Mouse (Mus musculus): Measurements from ENCODE around the gene Scgn. TPM values are rescaled to one million over a fixed set of nuclear protein-coding genes. Genes with fewer than 3 reads are reported as not detected.

Gene Scgn
- polyA plus RNA-seq, 1 experiment from 2014 or later: 0.21 TPM

- H3K36me3 ChIP-seq: no peaks in the 10 kb centered on the region
- no peak overlapping the region for H3K4me3 ChIP-seq
- no peaks in the 10 kb centered on the region for H3K4me1 ChIP-seq
- H3K27ac ChIP-seq (replicated peaks): no peak overlapping the region
- 51% methylated on average over 3 of the region's 3 CpGs for WGBS
- no peak for DNase-seq (ENCODE audit: low spot score)
- H3K9me3 ChIP-seq (replicated peaks): no peaks in the 10 kb centered on the region
- no peaks in the 10 kb centered on the region; the same call in 1 of the 2 replicates for H3K27me3 ChIP-seq (ENCODE audit: low read depth, poor library complexity, severe bottlenecking)
Measured at GRCm38 (mm10) chr13:23985130-23985529, 5.9 kb downstream of the Scgn start.

GRCm38 (mm10) chr13:23972271-23972670 lies 18.7 kb downstream of the Scgn start:
- Histone ChIP-seq H3K4me3 (no peak overlapping the region), H3K27ac (replicated peaks) (no peak overlapping the region), H3K27me3 (ENCODE audit: low read depth, poor library complexity, severe bottlenecking) (no peaks in the 10 kb centered on the region), H3K4me1 (no peaks in the 10 kb centered on the region), H3K9me3 (replicated peaks) (no peaks in the 10 kb centered on the region), H3K36me3 (no peaks in the 10 kb centered on the region)
- DNase-seq (ENCODE audit: low spot score): no peak
- WGBS: 73% methylated on average over 5 of the region's 5 CpGs

GRCm38 (mm10) chr13:23971870-23972269 lies 19.1 kb downstream of the Scgn start:
- Histone ChIP-seq H3K4me1 (no peaks in the 10 kb centered on the region), H3K4me3 (no peak overlapping the region), H3K27me3 (ENCODE audit: low read depth, poor library complexity, severe bottlenecking) (no peaks in the 10 kb centered on the region), H3K36me3 (no peaks in the 10 kb centered on the region), H3K27ac (replicated peaks) (no peak overlapping the region), H3K9me3 (replicated peaks) (no peaks in the 10 kb centered on the region)
- 67% methylated on average over 2 of the region's 2 CpGs for WGBS
- no peak for DNase-seq (ENCODE audit: low spot score)

GRCm38 (mm10) chr13:23964909-23965308 lies 26.1 kb downstream of the Scgn start:
- WGBS: 87% methylated on average over 2 of the region's 2 CpGs
- Histone ChIP-seq H3K36me3 (no peaks in the 10 kb centered on the region), H3K27me3 (ENCODE audit: low read depth, poor library complexity, severe bottlenecking) (no peaks in the 10 kb centered on the region), H3K9me3 (replicated peaks) (no peaks in the 10 kb centered on the region), H3K4me3 (no peak overlapping the region), H3K4me1 (no peaks in the 10 kb centered on the region), H3K27ac (replicated peaks) (no peak overlapping the region)
- no peak for DNase-seq (ENCODE audit: low spot score)

GRCm38 (mm10) chr13:23959776-23960175 lies 31.2 kb downstream of the Scgn start:
- peaks cover 18% of the 10 kb centered on the region for H3K4me1 ChIP-seq
- H3K27ac ChIP-seq (replicated peaks): no peak overlapping the region
- no peaks in the 10 kb centered on the region for H3K27me3 ChIP-seq (ENCODE audit: low read depth, poor library complexity, severe bottlenecking)
- 23% methylated on average over 2 of the region's 2 CpGs for WGBS
- no peak overlapping the region for H3K4me3 ChIP-seq
- no peaks in the 10 kb centered on the region for H3K9me3 ChIP-seq (replicated peaks)
- no peak for DNase-seq (ENCODE audit: low spot score)
- no peaks in the 10 kb centered on the region for H3K36me3 ChIP-seq

GRCm38 (mm10) chr13:23950928-23951327 lies 40.1 kb downstream of the Scgn start:
- no peak overlapping the region for H3K4me3 ChIP-seq
- H3K9me3 ChIP-seq (replicated peaks): no peaks in the 10 kb centered on the region
- H3K27ac ChIP-seq (replicated peaks): no peak overlapping the region
- 82% methylated on average over 3 of the region's 3 CpGs for WGBS
- no peaks in the 10 kb centered on the region for H3K36me3 ChIP-seq
- DNase-seq (ENCODE audit: low spot score): no peak
- H3K27me3 ChIP-seq (ENCODE audit: low read depth, poor library complexity, severe bottlenecking): no peaks in the 10 kb centered on the region
- peaks cover 24% of the 10 kb centered on the region for H3K4me1 ChIP-seq

- H3K36me3 ChIP-seq: no peaks in the 10 kb centered on the region
- H3K27ac ChIP-seq (replicated peaks): no peak overlapping the region
- H3K27me3 ChIP-seq (ENCODE audit: low read depth, poor library complexity, severe bottlenecking): no peaks in the 10 kb centered on the region
- peaks cover 24% of the 10 kb centered on the region for H3K4me1 ChIP-seq
- H3K4me3 ChIP-seq: no peak overlapping the region
- peak; percentile 51 for DNase-seq (ENCODE audit: low spot score)
- WGBS: 57% methylated on average over 14 of the region's 14 CpGs
- H3K9me3 ChIP-seq (replicated peaks): no peaks in the 10 kb centered on the region
Measured at GRCm38 (mm10) chr13:23949484-23950246, 41.3 kb downstream of the Scgn start.

GRCm38 (mm10) chr13:23946254-23946653 lies 44.8 kb downstream of the Scgn start:
- H3K4me3 ChIP-seq: no peak overlapping the region
- no peaks in the 10 kb centered on the region for H3K27me3 ChIP-seq (ENCODE audit: low read depth, poor library complexity, severe bottlenecking)
- no peaks in the 10 kb centered on the region for H3K36me3 ChIP-seq
- DNase-seq (ENCODE audit: low spot score): no peak
- peaks cover 24% of the 10 kb centered on the region for H3K4me1 ChIP-seq
- 70% methylated on average over 2 of the region's 2 CpGs for WGBS
- H3K9me3 ChIP-seq (replicated peaks): no peaks in the 10 kb centered on the region
- H3K27ac ChIP-seq (replicated peaks): no peak overlapping the region

GRCm38 (mm10) chr13:23942861-23943260 lies 48.2 kb downstream of the Scgn start:
- WGBS: 57% methylated on average over 2 of the region's 2 CpGs
- Histone ChIP-seq H3K27ac (replicated peaks) (no peak overlapping the region), H3K27me3 (ENCODE audit: low read depth, poor library complexity, severe bottlenecking) (no peaks in the 10 kb centered on the region), H3K4me1 (peaks cover 8% of the 10 kb centered on the region), H3K9me3 (replicated peaks) (no peaks in the 10 kb centered on the region), H3K4me3 (no peak overlapping the region), H3K36me3 (no peaks in the 10 kb centered on the region)
- DNase-seq (ENCODE audit: low spot score): no peak

- Histone ChIP-seq H3K27me3 (ENCODE audit: low read depth, poor library complexity, severe bottlenecking) (no peaks in the 10 kb centered on the region), H3K36me3 (no peaks in the 10 kb centered on the region), H3K4me1 (no peaks in the 10 kb centered on the region), H3K9me3 (replicated peaks) (no peaks in the 10 kb centered on the region), H3K4me3 (no peak overlapping the region), H3K27ac (replicated peaks) (no peak overlapping the region)
- no peak for DNase-seq (ENCODE audit: low spot score)
- 67% methylated on average over 6 of the region's 6 CpGs for WGBS
Measured at GRCm38 (mm10) chr13:23940291-23940690, 50.7 kb downstream of the Scgn start.

GRCm38 (mm10) chr13:23938699-23939098 lies 52.3 kb downstream of the Scgn start:
- Histone ChIP-seq H3K9me3 (replicated peaks) (peaks cover 8% of the 10 kb centered on the region), H3K27me3 (ENCODE audit: low read depth, poor library complexity, severe bottlenecking) (no peaks in the 10 kb centered on the region), H3K36me3 (no peaks in the 10 kb centered on the region), H3K4me3 (no peak overlapping the region), H3K27ac (replicated peaks) (no peak overlapping the region), H3K4me1 (no peaks in the 10 kb centered on the region)
- DNase-seq (ENCODE audit: low spot score): no peak
- WGBS: 84% methylated on average over 1 of the region's 1 CpGs

GRCm38 (mm10) chr13:23934211-23934520 lies 56.8 kb downstream of the Scgn start, which contains the start of gene Hist1h2aa:
Hist1h2aa (plus strand) TSS chr13:23934462.
- H3K9me3 ChIP-seq (replicated peaks): peaks cover 8% of the 10 kb centered on the region
- DNase-seq (ENCODE audit: low spot score): no peak
- no peak within 1 kb of the TSS for H3K27ac ChIP-seq (replicated peaks)
- no peaks in the 10 kb centered on the region for H3K36me3 ChIP-seq
- 89% methylated on average over 10 of the region's 10 CpGs for WGBS
- H3K27me3 ChIP-seq (ENCODE audit: low read depth, poor library complexity, severe bottlenecking): no peaks in the 10 kb centered on the region
- no peak within 1 kb of the TSS for H3K4me3 ChIP-seq
- H3K4me1 ChIP-seq: no peaks in the 10 kb centered on the region

GRCm38 (mm10) chr13:23933421-23934210 lies 57.4 kb downstream of the Scgn start, which contains the start of gene Hist1h2ba:
Hist1h2ba (minus strand) TSS chr13:23934156.
- Histone ChIP-seq H3K27me3 (ENCODE audit: low read depth, poor library complexity, severe bottlenecking) (no peaks in the 10 kb centered on the region), H3K4me1 (no peaks in the 10 kb centered on the region), H3K36me3 (no peaks in the 10 kb centered on the region), H3K27ac (replicated peaks) (no peak within 1 kb of the TSS), H3K4me3 (no peak within 1 kb of the TSS), H3K9me3 (replicated peaks) (peaks cover 8% of the 10 kb centered on the region)
- no peak for DNase-seq (ENCODE audit: low spot score)
- WGBS: 93% methylated on average over 39 of the region's 39 CpGs
